Mouse (Mus musculus): ENCODE results near the gene Nxt1. TPM values are rescaled to one million over a fixed set of nuclear protein-coding genes. Genes with fewer than 3 reads are reported as not detected.

The Nxt1 gene
- polyA plus RNA-seq, 1 experiment from 2014 or later = 62.4 TPM

GRCm38 (mm10) chr2:148690781-148691180, 18.4 kb downstream of the Nxt1 start:
- Histone ChIP-seq H3K27ac (replicated peaks) (no peak overlapping the region), H3K4me2 (replicated peaks) (no peak overlapping the region), H3K4me1 (0 out of 2 replicates have a peak, but pooled peaks cover 4% of the 10 kb centered on the region), H3K36me3 (peaks cover 76% of the 10 kb centered on the region), H3K4me3 (no peak overlapping the region), H3K9me3 (no peaks in the 10 kb centered on the region), H3K9ac (replicated peaks) (no peak overlapping the region), H3K27me3 (no peaks in the 10 kb centered on the region)
- WGBS = 96% methylated on average over 5 of the region's 5 CpGs
- no peak for ATAC-seq (replicated peaks)

- H3K9ac ChIP-seq (replicated peaks) = no peak overlapping the region
- no peak overlapping the region for H3K4me2 ChIP-seq (replicated peaks)
- no peaks in the 10 kb centered on the region for H3K9me3 ChIP-seq
- WGBS = 83% methylated on average over 5 of the region's 5 CpGs
- no peak overlapping the region for H3K4me3 ChIP-seq
- H3K27ac ChIP-seq (replicated peaks) = no peak overlapping the region
- H3K27me3 ChIP-seq = no peaks in the 10 kb centered on the region
- no peaks in the 10 kb centered on the region for H3K4me1 ChIP-seq
- no peak for ATAC-seq (replicated peaks)
- peaks cover 56% of the 10 kb centered on the region for H3K36me3 ChIP-seq
Observed at GRCm38 (mm10) chr2:148698571-148698970, 26.2 kb downstream of the Nxt1 start.

DNA sequence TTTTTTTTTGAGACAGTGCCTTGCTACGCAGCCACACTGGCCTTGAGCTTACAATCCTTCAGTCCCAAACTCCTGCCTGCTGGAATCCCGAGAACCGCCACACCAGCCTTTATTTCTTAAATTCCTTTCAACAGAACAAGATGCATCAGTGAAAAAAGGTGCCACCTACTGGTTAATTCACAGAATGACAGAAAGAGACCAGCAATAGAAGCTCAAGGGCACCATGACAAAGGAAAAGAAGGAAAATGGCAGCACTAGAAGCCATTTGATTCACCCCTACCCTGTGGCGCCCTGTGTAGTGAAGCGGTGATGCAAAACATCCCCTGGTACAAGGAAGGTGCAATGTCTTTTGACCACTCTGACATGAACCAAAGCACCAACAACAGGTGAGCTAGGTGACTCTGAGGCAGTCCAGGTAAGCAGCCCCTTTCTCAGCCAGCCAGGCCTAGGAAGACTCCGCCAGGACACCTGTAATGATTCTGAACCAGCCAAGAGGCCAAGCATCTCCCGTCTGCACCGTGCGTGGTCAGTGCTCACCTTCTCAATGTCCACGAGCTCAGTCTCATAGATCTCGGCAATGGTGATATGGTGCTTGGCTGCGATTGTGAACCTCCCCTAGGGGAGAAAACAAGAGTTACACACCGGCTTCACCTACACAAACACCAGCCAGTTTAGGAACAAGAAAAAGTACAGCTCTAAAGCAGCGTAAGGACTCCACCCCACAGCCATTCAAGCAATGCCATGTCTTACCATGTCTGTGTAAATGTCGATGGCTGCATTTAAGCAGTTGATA, 34.2 kb downstream of the Nxt1 start:
- no peak overlapping the region for H3K4me3 ChIP-seq
- WGBS = 72% methylated on average over 15 of the region's 15 CpGs
- ATAC-seq (replicated peaks) = peak; percentile 36
- H3K36me3 ChIP-seq = peaks cover 5% of the 10 kb centered on the region; the same call in 1 of the 2 replicates
- no peak overlapping the region for H3K27ac ChIP-seq (replicated peaks)
- H3K4me1 ChIP-seq = no peaks in the 10 kb centered on the region
- H3K9me3 ChIP-seq = no peaks in the 10 kb centered on the region
- H3K9ac ChIP-seq (replicated peaks) = no peak overlapping the region
- no peaks in the 10 kb centered on the region for H3K27me3 ChIP-seq
- H3K4me2 ChIP-seq (replicated peaks) = no peak overlapping the region

DNA sequence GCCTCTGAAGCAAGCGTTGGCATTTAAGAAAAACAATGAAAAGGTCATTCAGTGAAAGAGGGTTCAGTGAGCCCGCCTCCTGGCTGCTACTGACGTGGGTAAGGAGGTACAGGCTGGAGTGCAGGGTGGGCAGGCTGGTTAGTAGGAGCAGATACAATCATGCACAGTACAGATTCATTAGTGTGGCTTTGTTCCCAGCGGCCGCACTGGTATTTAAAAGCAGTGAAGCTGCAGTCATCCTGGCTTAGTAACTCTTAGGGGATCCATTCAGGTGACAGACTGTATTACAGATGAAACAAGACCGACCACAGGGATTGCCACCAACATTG, 34.8 kb downstream of the Nxt1 start:
- peak; percentile 38; the same call in 1 of the 2 replicates for ATAC-seq (replicated peaks)
- no peak overlapping the region for H3K4me2 ChIP-seq (replicated peaks)
- no peak overlapping the region for H3K9ac ChIP-seq (replicated peaks)
- no peaks in the 10 kb centered on the region for H3K27me3 ChIP-seq
- no peak overlapping the region for H3K4me3 ChIP-seq
- H3K9me3 ChIP-seq = no peaks in the 10 kb centered on the region
- H3K4me1 ChIP-seq = no peaks in the 10 kb centered on the region
- peaks cover 8% of the 10 kb centered on the region; the same call in 1 of the 2 replicates for H3K36me3 ChIP-seq
- 37% methylated on average over 6 of the region's 6 CpGs for WGBS
- H3K27ac ChIP-seq (replicated peaks) = no peak overlapping the region

DNA sequence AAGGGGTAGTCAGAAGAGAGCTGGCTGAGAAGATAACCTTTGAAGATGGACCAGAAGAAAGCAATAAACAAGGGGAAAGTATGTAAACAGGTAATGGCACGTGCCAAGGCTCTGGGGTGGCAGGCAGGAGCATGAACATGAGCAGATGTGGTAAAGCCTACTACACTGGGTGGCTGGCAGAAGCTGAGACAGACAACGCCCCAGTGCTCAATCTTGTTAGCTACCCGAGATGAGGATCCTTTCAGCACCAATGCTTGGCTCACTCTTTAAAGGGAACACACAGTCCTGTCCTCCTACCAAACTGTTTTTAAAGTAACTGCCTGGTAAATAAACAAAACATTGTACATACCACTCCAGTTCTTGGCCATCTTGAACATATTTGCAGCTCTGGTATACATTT, 39.9 kb downstream of the Nxt1 start:
- Histone ChIP-seq H3K4me2 (replicated peaks) (no peak overlapping the region), H3K27ac (replicated peaks) (no peak overlapping the region), H3K4me3 (no peak overlapping the region), H3K9ac (replicated peaks) (no peak overlapping the region), H3K9me3 (no peaks in the 10 kb centered on the region), H3K27me3 (no peaks in the 10 kb centered on the region), H3K36me3 (peaks cover 7% of the 10 kb centered on the region; the same call in 1 of the 2 replicates), H3K4me1 (no peaks in the 10 kb centered on the region)
- ATAC-seq (replicated peaks) = no peak
- WGBS = 89% methylated on average over 3 of the region's 3 CpGs

- Histone ChIP-seq H3K27me3 (no peaks in the 10 kb centered on the region), H3K9me3 (no peaks in the 10 kb centered on the region), H3K4me2 (replicated peaks) (no peak overlapping the region), H3K4me3 (no peak overlapping the region), H3K4me1 (no peaks in the 10 kb centered on the region), H3K36me3 (peaks cover 5% of the 10 kb centered on the region; the same call in 1 of the 2 replicates), H3K27ac (replicated peaks) (no peak overlapping the region), H3K9ac (replicated peaks) (no peak overlapping the region)
- ATAC-seq (replicated peaks) = no peak
- WGBS = 69% methylated on average over 2 of the region's 2 CpGs
Observed at GRCm38 (mm10) chr2:148717072-148717471, 44.7 kb downstream of the Nxt1 start.

DNA sequence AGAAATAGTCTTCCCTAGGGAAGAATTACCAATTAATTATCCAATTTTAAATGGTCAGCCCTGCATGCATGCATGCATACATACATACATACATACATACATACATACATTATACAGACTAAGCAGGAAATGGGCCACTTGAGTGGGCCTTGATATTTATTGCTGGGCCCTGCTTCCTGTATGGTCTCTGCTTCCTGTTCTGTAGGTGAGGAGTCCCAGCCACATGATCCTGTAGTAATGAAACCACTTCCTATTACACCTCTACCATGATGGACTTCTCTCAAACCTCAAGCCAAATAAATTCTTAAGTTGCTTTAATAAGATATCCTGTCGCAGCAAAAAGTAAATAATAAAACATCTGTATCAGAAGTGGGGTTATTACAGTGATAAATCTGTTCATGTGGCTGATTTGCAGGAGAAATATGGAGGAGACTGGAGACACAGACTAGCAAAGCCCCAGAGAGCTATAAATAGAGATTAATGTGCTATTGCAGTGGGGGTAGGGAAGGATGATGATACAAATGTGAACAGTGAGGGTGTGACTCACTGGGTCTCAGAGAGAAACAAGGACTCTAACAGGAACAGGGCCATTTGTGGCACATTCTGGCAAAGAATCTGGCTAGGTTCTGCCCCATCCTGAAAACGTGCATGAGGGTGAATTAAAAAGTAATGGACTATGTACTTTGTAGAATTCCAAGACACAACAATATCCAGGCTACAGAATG, 47.0 kb downstream of the Nxt1 start:
- H3K4me2 ChIP-seq (replicated peaks) = no peak overlapping the region
- no peak overlapping the region for H3K9ac ChIP-seq (replicated peaks)
- H3K4me1 ChIP-seq = no peaks in the 10 kb centered on the region
- no peak for ATAC-seq (replicated peaks)
- WGBS = 82% methylated on average over 2 of the region's 2 CpGs
- no peaks in the 10 kb centered on the region for H3K36me3 ChIP-seq
- H3K27me3 ChIP-seq = no peaks in the 10 kb centered on the region
- no peak overlapping the region for H3K27ac ChIP-seq (replicated peaks)
- no peak overlapping the region for H3K4me3 ChIP-seq
- H3K9me3 ChIP-seq = no peaks in the 10 kb centered on the region

Other genes starting within 250 kb of the Nxt1 start
- gene Cd93, start 229.0 kb upstream of the Nxt1 start, polyA plus RNA-seq (2015; fragmentation: Nextera tagmentation; extraction: Ambion mirVana) = 6.2 and 6.5 TPM in 2 replicates
- 20.7 and 21.2 TPM in 2 replicates for gene Gzf1, start 8.4 kb downstream of the Nxt1 start, polyA plus RNA-seq (2015; fragmentation: Nextera tagmentation; extraction: Ambion mirVana)
- gene Napb, start 59.9 kb downstream of the Nxt1 start, polyA plus RNA-seq (2015; fragmentation: Nextera tagmentation; extraction: Ambion mirVana) = 37.3 and 38.0 TPM in 2 replicates
- not detected in 2 replicates for gene Cstl1, start 77.8 kb downstream of the Nxt1 start, polyA plus RNA-seq (2015; fragmentation: Nextera tagmentation; extraction: Ambion mirVana)
- not detected in 2 replicates for gene Cst11, start 98.9 kb downstream of the Nxt1 start, polyA plus RNA-seq (2015; fragmentation: Nextera tagmentation; extraction: Ambion mirVana)
- gene 8030411F24Rik, start 109.4 kb downstream of the Nxt1 start, polyA plus RNA-seq (2015; fragmentation: Nextera tagmentation; extraction: Ambion mirVana) = not detected in 2 replicates
- not detected in 2 replicates for gene Cst12, start 116.8 kb downstream of the Nxt1 start, polyA plus RNA-seq (2015; fragmentation: Nextera tagmentation; extraction: Ambion mirVana)
- not detected in 2 replicates for gene Cst8, start 126.2 kb downstream of the Nxt1 start, polyA plus RNA-seq (2015; fragmentation: Nextera tagmentation; extraction: Ambion mirVana)
- gene Cst13, start 147.5 kb downstream of the Nxt1 start, polyA plus RNA-seq (2015; fragmentation: Nextera tagmentation; extraction: Ambion mirVana) = not detected in 2 replicates
- not detected in 2 replicates for gene Cst9, start 162.5 kb downstream of the Nxt1 start, polyA plus RNA-seq (2015; fragmentation: Nextera tagmentation; extraction: Ambion mirVana)
- gene 9230104L09Rik, start 192.4 kb downstream of the Nxt1 start, polyA plus RNA-seq (2015; fragmentation: Nextera tagmentation; extraction: Ambion mirVana) = not detected in 2 replicates
- 461 and 495 TPM in 2 replicates for gene Cst3, start 203.1 kb downstream of the Nxt1 start, polyA plus RNA-seq (2015; fragmentation: Nextera tagmentation; extraction: Ambion mirVana)